Mouse (Mus musculus): ENCODE measurements at regions not wholly inside any gene's neighbourhood (a gene's known extent, or its start where the extent isn't known, plus 50 kb on each side); places are given as distances from the start of the nearest gene placed in this dataset.

DNA sequence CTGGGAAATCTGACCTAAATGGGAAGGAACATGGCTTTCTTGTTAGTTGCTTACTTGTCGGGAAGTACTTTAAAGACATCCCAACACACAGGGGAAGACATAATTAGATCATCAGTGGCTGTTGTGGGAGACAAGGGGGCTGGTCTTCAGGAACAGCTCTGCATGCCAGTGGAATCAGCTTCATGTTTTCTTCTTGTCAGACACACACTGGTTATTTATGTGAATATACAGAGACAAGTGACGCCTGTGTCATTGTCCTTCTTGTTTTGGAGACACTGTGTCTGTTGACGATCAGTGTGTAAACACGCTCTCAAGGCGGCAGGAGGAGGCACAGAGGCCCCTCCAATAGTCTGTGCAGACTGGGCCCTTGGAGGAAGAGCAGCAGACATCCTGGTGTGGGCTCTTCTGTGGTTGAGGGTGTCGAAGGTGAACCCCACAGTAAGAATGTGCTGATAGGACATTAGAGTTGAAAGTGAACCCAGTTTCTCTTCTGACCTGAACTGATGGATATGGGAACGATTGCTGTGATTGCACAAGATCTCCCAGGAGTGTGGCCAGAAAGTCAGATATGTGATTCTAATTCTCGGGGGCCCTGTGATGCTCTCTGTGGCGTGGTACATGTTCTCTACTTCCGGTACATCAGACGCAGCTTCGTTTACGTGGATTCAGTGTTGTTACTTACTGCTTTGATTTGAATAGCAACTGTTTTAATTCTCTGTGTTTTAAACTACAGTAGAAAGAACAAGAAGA lies 151.9 kb upstream of the Gm5148 start:
- Histone ChIP-seq H3K9me3 (no peaks in the 10 kb centered on the region), H3K27me3 (ENCODE audit: poor library complexity, severe bottlenecking) (no peaks in the 10 kb centered on the region), H3K4me3 (no peak overlapping the region), H3K36me3 (replicated peaks) (no peaks in the 10 kb centered on the region), H3K4me1 (peaks cover 22% of the 10 kb centered on the region), H3K27ac (peak overlapping the region; percentile 62)
- 87% methylated on average over 13 of the region's 13 CpGs for WGBS
- DNase-seq (ENCODE audit: extremely low spot score, low spot score) = no peak

DNA sequence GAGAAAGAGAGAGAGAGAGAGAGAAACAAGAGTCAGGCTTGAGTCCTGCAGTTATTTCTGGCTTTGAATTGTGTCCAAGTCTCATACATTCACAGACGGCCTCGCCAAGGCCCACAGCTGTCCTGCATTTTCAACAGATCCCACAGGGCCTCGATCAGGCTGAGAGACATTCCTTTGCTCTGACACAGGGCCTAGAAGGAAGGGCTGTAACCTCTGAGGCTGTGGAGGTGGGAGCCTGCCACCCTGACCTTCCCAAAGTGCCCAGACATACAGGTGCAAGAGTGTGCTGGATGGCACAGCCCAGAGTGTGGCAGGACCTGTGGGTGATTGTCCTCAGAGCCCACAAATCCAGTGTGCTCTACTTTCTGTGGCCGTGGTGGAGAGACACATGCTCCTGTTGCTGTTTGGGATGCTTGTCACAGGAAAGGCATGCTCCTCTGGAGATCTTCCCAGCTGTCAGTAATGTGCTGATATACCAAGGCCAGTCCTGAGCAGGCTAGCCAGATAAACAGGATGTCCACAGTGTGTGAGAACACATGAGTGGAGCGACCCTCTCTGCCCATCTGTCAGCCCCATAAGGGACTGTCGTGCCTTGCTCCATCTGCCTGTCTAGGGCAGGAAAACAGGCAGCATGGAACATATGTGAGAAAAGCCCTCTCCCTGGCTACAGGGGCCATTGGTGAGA lies 151.2 kb upstream of the Gm5148 start:
- Histone ChIP-seq H3K27ac (peak overlapping the region; percentile 62), H3K4me3 (no peak overlapping the region), H3K9me3 (no peaks in the 10 kb centered on the region), H3K36me3 (replicated peaks) (no peaks in the 10 kb centered on the region), H3K27me3 (ENCODE audit: poor library complexity, severe bottlenecking) (no peaks in the 10 kb centered on the region), H3K4me1 (peaks cover 22% of the 10 kb centered on the region)
- no peak for DNase-seq (ENCODE audit: extremely low spot score, low spot score)
- WGBS = 64% methylated on average over 6 of the region's 6 CpGs

DNA sequence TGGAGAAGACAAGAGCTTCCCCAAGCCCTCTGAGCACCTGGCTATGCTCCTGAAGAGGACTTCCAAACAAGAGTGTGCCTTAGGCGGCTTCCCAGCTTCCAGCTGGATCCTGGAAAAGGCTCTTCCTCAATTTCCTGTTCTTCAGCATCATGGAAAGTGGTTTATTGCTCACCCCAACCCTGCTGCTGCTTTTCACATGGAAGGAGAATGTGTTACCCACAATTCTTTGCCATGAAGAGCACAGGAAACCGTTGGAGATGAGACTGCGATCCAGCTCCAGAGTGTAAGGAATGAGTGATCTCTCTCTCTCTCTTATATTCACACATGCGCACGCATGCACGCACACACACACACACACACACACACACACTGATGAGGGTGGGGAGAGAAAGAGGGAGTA lies 150.6 kb upstream of the Gm5148 start:
- DNase-seq (ENCODE audit: extremely low spot score, low spot score) = no peak
- Histone ChIP-seq H3K27me3 (ENCODE audit: poor library complexity, severe bottlenecking) (no peaks in the 10 kb centered on the region), H3K4me1 (peaks cover 22% of the 10 kb centered on the region), H3K36me3 (replicated peaks) (no peaks in the 10 kb centered on the region), H3K27ac (peak overlapping the region; percentile 48; the same call in 1 of the 2 replicates), H3K9me3 (no peaks in the 10 kb centered on the region), H3K4me3 (no peak overlapping the region)
- 93% methylated on average over 6 of the region's 6 CpGs for WGBS

DNA sequence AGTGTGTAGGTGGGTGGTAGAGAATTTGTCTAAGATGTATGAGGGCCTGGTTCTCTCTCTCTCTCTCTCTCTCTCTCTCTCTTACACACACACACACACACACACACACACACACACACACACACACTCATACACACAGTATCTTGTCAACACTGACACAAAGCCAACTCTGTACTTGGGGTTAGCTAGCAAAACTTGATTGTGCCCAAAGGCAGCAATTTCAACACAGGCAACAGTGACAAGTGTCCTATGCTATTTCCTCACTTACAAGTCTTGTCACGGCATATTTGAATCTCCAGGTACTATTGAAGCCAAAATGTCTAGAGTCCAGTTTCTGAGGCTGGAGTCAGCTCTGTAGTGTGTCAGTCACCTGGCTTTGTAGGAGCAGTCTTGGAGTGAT lies 150.1 kb upstream of the Gm5148 start:
- no peak overlapping the region for H3K27ac ChIP-seq
- no peaks in the 10 kb centered on the region for H3K9me3 ChIP-seq
- 89% methylated on average over 1 of the region's 1 CpGs for WGBS
- H3K4me1 ChIP-seq = peaks cover 22% of the 10 kb centered on the region
- no peak overlapping the region for H3K4me3 ChIP-seq
- no peaks in the 10 kb centered on the region for H3K36me3 ChIP-seq (replicated peaks)
- H3K27me3 ChIP-seq (ENCODE audit: poor library complexity, severe bottlenecking) = no peaks in the 10 kb centered on the region
- no peak for DNase-seq (ENCODE audit: extremely low spot score, low spot score)

DNA sequence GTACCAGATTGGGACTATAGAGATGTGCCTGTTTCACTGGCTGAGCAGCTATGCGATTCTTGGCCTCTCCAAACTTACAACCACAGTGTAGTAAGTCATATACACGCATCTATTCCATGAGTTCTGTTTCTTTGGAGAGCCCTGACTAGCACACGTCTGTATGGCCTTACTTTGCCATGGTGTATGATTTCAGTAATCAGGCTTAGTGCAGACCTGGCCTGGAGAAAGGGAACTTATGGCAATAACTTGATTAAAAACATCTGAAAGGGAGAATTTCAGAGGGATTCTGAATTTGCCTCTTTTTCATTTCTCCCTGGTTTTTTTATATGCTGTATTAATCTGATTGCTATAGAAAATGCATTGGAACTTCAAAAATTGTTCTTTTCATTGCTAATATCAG lies 148.0 kb upstream of the Gm5148 start:
- Histone ChIP-seq H3K4me1 (peaks cover 17% of the 10 kb centered on the region), H3K4me3 (no peak overlapping the region), H3K36me3 (replicated peaks) (no peaks in the 10 kb centered on the region), H3K27ac (no peak overlapping the region), H3K9me3 (no peaks in the 10 kb centered on the region; the same call in 1 of the 2 replicates), H3K27me3 (ENCODE audit: poor library complexity, severe bottlenecking) (no peaks in the 10 kb centered on the region)
- WGBS = 84% methylated on average over 3 of the region's 3 CpGs
- DNase-seq (ENCODE audit: extremely low spot score, low spot score) = no peak

DNA sequence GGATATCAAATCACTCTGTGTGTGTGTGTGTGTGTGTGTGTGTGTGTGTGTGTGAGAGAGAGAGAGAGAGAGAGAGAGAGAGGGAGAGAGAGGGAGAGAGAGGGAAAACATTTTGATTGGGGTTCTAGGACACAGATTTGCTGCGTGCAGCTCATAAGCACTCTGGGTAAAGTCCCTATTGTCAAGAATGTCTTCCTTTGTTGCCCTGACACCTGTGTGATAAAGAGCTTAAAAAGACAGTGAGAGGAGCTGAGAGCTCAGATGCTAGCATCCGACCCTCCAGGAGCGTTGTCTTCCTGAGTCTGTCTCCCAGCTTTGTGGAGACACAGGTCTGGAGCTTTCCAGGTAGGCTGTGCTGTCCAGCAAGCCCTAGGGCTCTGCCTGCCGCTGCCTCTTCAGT lies 146.8 kb upstream of the Gm5148 start:
- no peak for DNase-seq (ENCODE audit: extremely low spot score, low spot score)
- Histone ChIP-seq H3K4me1 (peaks cover 14% of the 10 kb centered on the region), H3K36me3 (replicated peaks) (no peaks in the 10 kb centered on the region), H3K9me3 (no peaks in the 10 kb centered on the region; the same call in 1 of the 2 replicates), H3K27me3 (ENCODE audit: poor library complexity, severe bottlenecking) (no peaks in the 10 kb centered on the region), H3K4me3 (no peak overlapping the region), H3K27ac (no peak overlapping the region)
- 66% methylated on average over 4 of the region's 4 CpGs for WGBS

DNA sequence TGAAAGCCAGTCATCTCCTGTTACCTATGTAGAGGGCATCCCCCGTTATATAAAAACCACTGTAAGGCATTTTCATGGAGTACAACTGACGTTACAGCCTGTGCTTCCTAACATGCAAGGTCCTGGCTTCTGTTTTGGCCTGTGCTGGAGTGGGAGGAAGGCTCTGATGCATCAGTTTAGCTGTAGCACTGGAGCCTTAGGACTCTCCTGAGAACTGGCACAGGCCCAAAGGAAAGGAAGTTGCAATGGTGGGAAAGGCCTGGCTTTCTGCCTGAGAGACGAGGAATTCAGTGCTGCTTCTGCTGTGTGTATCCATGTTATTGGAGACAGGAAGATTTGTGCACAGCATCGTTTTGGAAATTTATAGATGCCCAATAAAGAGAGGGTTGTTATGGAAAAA lies 144.2 kb upstream of the Gm5148 start:
- Histone ChIP-seq H3K27me3 (ENCODE audit: poor library complexity, severe bottlenecking) (no peaks in the 10 kb centered on the region), H3K4me3 (no peak overlapping the region), H3K9me3 (no peaks in the 10 kb centered on the region; the same call in 1 of the 2 replicates), H3K27ac (no peak overlapping the region), H3K4me1 (no peaks in the 10 kb centered on the region), H3K36me3 (replicated peaks) (no peaks in the 10 kb centered on the region)
- DNase-seq (ENCODE audit: extremely low spot score, low spot score) = no peak
- 85% methylated on average over 4 of the region's 4 CpGs for WGBS

DNA sequence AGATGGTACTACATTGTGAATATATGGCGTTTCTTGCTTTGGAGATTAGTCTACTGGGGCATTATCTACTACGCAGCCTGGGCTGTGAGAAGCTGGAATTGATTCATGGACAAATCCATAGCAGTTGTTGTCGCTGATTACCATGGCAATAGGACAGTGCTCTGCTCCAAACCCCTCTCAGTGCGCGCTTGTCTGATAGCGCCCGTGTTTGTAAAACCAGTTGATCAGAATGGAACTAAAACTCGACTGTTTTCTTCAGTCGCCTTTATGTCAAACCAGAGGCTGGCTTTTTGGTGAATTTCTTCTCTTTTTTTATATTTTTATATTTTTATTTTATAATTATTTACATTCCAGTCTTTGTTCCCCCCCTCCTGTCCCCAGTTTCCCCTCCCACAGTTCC lies 138.5 kb upstream of the Gm5148 start:
- H3K27me3 ChIP-seq (ENCODE audit: poor library complexity, severe bottlenecking) = no peaks in the 10 kb centered on the region
- H3K4me1 ChIP-seq = peaks cover 7% of the 10 kb centered on the region; the same call in 1 of the 2 replicates
- H3K36me3 ChIP-seq (replicated peaks) = no peaks in the 10 kb centered on the region
- H3K9me3 ChIP-seq = no peaks in the 10 kb centered on the region
- DNase-seq (ENCODE audit: extremely low spot score, low spot score) = no peak
- H3K27ac ChIP-seq = no peak overlapping the region
- H3K4me3 ChIP-seq = no peak overlapping the region
- 91% methylated on average over 9 of the region's 9 CpGs for WGBS

DNA sequence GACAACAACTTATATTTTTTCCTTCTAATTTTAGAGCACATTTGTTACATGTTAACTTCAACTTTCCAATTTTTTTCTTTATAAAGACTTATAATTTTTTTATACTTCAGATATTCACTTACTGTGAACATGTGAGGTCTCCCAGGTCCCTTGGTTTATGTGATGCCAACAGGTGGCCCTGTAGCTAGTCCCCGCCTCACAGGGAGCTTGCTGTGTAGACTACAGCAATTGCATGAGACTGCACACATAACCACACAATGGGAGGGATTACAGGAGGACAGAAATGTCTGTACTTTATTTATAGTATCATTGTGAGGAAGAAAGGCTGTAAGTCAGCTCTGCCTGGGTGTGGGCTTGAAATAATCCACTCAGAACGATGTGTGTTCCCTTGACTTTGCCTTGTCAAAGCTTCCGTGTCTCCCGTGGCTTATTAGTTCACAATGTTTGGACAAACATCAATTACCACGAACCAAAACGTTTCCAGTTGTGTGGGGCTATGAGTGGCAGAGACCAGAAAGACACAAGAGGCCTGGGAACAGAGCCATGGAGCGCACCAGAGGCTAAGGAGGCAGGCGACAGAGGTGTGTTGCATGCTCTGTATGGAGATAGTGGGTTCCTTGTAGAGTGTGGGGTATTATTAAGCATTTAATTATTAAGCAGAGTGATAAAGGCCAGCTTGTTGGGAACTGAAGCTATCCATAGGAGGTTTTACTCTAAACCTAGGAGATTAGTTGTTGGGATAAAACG lies 136.6 kb upstream of the Gm5148 start:
- no peak overlapping the region for H3K27ac ChIP-seq
- 81% methylated on average over 9 of the region's 9 CpGs for WGBS
- H3K36me3 ChIP-seq (replicated peaks) = no peaks in the 10 kb centered on the region
- no peaks in the 10 kb centered on the region for H3K9me3 ChIP-seq
- no peaks in the 10 kb centered on the region for H3K27me3 ChIP-seq (ENCODE audit: poor library complexity, severe bottlenecking)
- DNase-seq (ENCODE audit: extremely low spot score, low spot score) = no peak
- no peak overlapping the region for H3K4me3 ChIP-seq
- peaks cover 7% of the 10 kb centered on the region; the same call in 1 of the 2 replicates for H3K4me1 ChIP-seq

DNA sequence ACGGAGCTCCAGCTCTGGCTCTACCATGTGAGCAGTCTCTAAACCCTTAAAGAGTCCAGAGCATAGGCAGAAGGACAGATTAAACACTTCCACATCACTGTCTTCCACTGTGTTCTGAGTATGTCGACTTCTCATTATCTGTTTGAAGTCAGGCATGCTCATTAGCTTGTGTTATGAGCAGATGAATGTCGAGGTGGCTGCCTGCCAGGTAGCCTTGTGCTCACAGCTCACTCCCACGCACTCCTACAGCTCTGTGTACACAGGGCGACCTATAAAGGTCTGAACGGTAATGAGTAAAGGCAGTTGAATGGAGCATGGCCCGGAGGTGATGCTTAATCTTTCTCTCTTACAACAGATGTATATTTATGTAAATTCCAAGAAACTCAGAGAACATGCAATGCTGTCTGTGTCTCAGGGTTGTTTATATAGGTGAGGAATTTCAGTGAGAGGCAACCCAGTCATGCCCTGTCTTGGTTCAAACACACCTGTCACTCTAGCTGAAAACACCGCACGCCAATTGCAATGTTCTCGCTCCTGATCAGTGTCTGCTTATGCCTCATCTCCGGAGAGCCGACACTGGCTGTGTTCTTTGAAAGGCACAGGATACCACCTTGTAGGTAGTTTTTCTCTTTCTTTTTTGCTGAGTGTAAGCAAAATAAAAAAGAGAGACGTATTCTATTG lies 135.9 kb upstream of the Gm5148 start:
- peaks cover 7% of the 10 kb centered on the region; the same call in 1 of the 2 replicates for H3K4me1 ChIP-seq
- H3K9me3 ChIP-seq = no peaks in the 10 kb centered on the region
- H3K27ac ChIP-seq = no peak overlapping the region
- H3K36me3 ChIP-seq (replicated peaks) = no peaks in the 10 kb centered on the region
- DNase-seq (ENCODE audit: extremely low spot score, low spot score) = no peak
- WGBS = 85% methylated on average over 13 of the region's 13 CpGs
- no peaks in the 10 kb centered on the region for H3K27me3 ChIP-seq (ENCODE audit: poor library complexity, severe bottlenecking)
- H3K4me3 ChIP-seq = no peak overlapping the region

DNA sequence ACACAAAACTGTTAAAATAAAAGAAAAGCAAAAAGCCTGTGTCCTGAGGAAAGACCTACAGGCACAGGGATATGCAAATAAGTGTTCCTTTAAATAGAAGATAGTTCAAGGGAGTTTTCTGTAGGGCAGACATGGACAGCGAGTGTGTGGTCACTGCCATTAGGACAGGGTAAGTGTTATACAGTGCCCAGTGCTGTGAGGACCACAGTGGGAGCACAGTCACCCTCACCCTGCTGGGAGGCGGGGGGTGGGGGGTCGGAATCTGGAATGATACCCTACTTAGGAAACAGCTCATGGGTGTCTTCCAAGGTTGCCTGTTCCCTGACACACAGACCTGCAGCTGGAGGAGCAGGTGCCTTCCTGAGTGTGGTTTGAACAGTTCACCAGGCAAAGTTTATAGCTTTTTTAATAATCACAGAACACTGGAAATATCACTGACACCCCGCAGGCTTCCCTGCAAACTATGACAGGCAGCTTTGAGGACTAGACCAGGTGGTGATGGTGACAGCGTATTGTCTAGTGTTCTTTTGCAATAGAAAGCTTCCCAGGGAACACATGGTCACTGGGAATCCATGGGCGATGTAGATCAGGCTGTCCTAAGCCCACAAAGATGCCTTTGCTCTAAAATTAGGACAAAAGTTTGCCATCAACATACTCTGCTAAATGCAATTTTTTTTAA lies 134.5 kb upstream of the Gm5148 start:
- Histone ChIP-seq H3K27me3 (ENCODE audit: poor library complexity, severe bottlenecking) (no peaks in the 10 kb centered on the region), H3K4me1 (peaks cover 7% of the 10 kb centered on the region; the same call in 1 of the 2 replicates)
- 91% methylated on average over 6 of the region's 6 CpGs for WGBS

More for the DNA sequence above, 134.5 kb upstream of the Gm5148 start:
- no peaks in the 10 kb centered on the region for H3K9me3 ChIP-seq
- H3K4me3 ChIP-seq = no peak overlapping the region
- no peak overlapping the region for H3K27ac ChIP-seq
- no peaks in the 10 kb centered on the region for H3K36me3 ChIP-seq (replicated peaks)
- DNase-seq (ENCODE audit: extremely low spot score, low spot score) = no peak
